Mouse (Mus musculus): Measurements from ENCODE around the gene Pdzd2. TPM values are rescaled to one million over a fixed set of nuclear protein-coding genes. Genes with fewer than 3 reads are reported as not detected.

Pdzd2 gene
- polyA plus RNA-seq, 1 experiment from 2014 or later, result 27.0 TPM

DNA sequence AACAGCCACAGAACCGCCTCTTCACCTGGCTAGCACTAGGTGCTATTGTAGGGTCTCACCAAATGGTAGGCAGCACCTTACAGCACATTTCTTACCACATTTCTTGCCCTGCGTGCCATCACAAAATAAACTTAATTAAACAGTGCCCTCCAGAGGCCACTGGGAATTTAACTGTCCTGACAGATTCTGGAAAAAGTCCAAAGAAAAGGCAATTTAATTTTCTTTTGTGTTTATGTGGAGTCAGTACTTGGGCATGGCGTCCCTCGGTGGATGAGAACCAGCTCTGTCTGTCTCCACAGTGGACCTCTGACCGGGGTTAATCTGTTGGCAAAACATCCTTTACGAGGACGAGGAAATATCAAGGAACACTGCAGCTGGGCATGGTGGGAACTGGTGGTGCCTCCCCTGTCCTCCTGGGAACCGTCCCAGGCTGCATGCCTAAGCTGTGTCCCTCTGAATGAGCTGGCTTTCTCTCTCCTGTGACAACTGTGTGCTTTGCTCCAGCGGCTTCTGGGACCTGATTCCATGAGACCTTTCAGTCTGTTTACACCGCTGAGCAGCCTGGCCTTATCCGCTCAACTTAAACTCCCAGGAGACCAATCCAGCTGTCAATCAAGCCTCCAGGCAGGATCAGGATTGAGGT is 162.5 kb downstream of the Pdzd2 start:
- peak overlapping the region; percentile 16; the same call in 1 of the 2 replicates for H3K4me3 ChIP-seq (replicated peaks; ENCODE audit: low read length)
- H3K27ac ChIP-seq (ENCODE audit: low read length), result peak overlapping the region; percentile 24; the same call in 1 of the 2 replicates
- peak; percentile 56; the same call in 1 of the 2 replicates for ATAC-seq (ENCODE audit: insufficient read depth, low FRiP score)
- no peaks in the 10 kb centered on the region for H3K9me3 ChIP-seq (replicated peaks; ENCODE audit: control insufficient read depth, low read length)
- peaks cover 5% of the 10 kb centered on the region for H3K4me1 ChIP-seq (ENCODE audit: control insufficient read depth, insufficient read depth, low read length)
- no peaks in the 10 kb centered on the region for H3K27me3 ChIP-seq (ENCODE audit: control insufficient read depth, insufficient read depth, low read length)
- H3K36me3 ChIP-seq (ENCODE audit: control insufficient read depth, insufficient read depth, low read length), result no peaks in the 10 kb centered on the region
- H3K4me2 ChIP-seq (ENCODE audit: low read depth, low read length), result peak overlapping the region; percentile 45
- 13% methylated on average over 11 of the region's 11 CpGs for WGBS
- H3K9ac ChIP-seq (ENCODE audit: low read length), result peak overlapping the region; percentile 6; the same call in 1 of the 2 replicates

DNA sequence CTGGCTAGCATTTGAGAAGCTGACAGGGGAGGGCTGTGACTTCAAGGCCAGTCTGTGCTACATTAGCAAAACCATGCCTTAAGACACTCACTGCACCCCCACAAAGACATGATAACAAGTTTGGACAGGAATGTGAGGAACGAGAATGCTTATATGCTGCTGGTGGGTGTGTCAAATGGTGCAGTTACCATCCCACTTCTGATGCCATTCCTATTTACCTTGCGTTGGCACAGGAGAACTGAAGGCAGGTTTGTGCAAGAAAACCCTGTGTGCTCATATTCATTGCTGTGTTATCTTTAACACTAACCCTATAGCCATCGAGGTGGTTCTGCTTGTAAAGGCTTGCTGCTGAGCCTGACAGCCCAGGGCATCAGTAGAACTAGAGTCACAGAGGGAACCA is 166.1 kb downstream of the Pdzd2 start:
- 62% methylated on average over 3 of the region's 3 CpGs for WGBS
- H3K27ac ChIP-seq (ENCODE audit: low read length), result peak overlapping the region; percentile 49

DNA sequence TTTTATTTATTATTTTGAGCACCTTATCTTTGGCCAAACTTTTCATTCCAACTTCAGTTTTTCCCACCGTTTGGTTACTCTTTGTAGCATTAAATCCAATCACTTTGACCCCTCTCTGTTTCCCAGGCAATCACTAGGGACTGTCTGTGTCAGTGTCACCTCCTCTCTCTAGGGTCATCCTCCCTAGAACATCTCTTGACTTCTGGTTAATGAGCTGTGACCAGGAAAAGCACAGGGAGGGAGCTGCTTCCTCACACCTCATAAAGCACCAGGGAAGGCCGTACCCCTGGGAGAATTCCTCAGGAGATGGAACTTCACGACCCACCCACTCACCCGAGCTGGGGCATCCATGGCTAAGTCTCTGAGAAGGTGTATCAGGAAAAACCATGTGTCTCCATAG is 168.6 kb downstream of the Pdzd2 start:
- Histone ChIP-seq H3K9ac (ENCODE audit: low read length) (no peak overlapping the region), H3K9me3 (replicated peaks; ENCODE audit: control insufficient read depth, low read length) (no peaks in the 10 kb centered on the region), H3K4me1 (ENCODE audit: control insufficient read depth, insufficient read depth, low read length) (no peaks in the 10 kb centered on the region), H3K4me2 (ENCODE audit: low read depth, low read length) (no peak overlapping the region), H3K27me3 (ENCODE audit: control insufficient read depth, insufficient read depth, low read length) (no peaks in the 10 kb centered on the region), H3K4me3 (replicated peaks; ENCODE audit: low read length) (no peak overlapping the region), H3K27ac (ENCODE audit: low read length) (no peak overlapping the region), H3K36me3 (ENCODE audit: control insufficient read depth, insufficient read depth, low read length) (no peaks in the 10 kb centered on the region)
- 69% methylated on average over 4 of the region's 4 CpGs for WGBS
- ATAC-seq (ENCODE audit: insufficient read depth, low FRiP score), result no peak

More for the DNA sequence above, 166.1 kb downstream of the Pdzd2 start:
- no peak overlapping the region for H3K9ac ChIP-seq (ENCODE audit: low read length)
- H3K36me3 ChIP-seq (ENCODE audit: control insufficient read depth, insufficient read depth, low read length), result no peaks in the 10 kb centered on the region
- peaks cover 5% of the 10 kb centered on the region for H3K4me1 ChIP-seq (ENCODE audit: control insufficient read depth, insufficient read depth, low read length)
- ATAC-seq (ENCODE audit: insufficient read depth, low FRiP score), result peak; percentile 57; the same call in 1 of the 2 replicates
- H3K9me3 ChIP-seq (replicated peaks; ENCODE audit: control insufficient read depth, low read length), result no peaks in the 10 kb centered on the region
- no peaks in the 10 kb centered on the region for H3K27me3 ChIP-seq (ENCODE audit: control insufficient read depth, insufficient read depth, low read length)
- no peak overlapping the region for H3K4me2 ChIP-seq (ENCODE audit: low read depth, low read length)
- no peak overlapping the region for H3K4me3 ChIP-seq (replicated peaks; ENCODE audit: low read length)

DNA sequence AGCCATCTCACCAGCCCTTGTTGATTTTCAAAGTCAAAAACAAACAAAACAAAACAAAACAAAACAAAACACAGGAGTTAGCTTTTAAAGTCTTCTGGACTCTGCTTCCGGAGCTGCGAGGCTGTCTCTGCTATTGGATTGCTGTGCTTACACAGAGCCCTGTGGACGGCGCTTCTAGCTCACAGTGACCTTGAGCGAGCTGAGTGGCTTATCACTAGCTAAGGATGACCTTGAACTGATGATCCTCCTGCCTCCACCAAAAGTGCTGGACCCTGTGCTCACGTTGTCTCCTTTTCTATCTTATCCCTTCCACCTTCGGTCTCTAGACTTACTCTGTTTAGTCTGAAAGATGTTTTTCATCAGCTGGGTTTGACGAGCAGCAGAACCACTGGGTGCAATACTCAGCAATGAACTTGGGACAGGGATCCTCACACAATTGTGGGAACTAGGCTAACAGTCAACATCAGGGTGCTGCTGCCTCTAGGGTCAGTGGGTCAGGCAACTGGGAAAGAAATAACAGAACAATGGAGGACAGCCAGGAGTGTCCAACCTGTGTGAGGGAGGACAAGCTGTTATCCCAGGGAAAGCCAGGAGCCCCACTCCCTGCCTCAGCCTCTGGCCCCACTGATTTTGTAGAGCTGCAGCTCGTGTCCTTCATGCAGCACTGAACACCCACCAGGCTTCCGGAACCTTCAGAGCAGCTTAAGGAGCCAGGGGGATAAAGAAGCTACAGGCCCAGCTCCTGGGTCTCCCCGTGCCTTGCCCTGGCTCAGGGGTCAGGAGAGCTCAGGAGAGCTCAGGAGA is 172.9 kb downstream of the Pdzd2 start:
- no peak overlapping the region for H3K4me2 ChIP-seq (ENCODE audit: low read depth, low read length)
- H3K27me3 ChIP-seq (ENCODE audit: control insufficient read depth, insufficient read depth, low read length), result no peaks in the 10 kb centered on the region
- no peaks in the 10 kb centered on the region for H3K36me3 ChIP-seq (ENCODE audit: control insufficient read depth, insufficient read depth, low read length)
- WGBS, result 72% methylated on average over 11 of the region's 11 CpGs
- 0 out of 2 replicates have a peak, but pooled peaks have one; percentile 29 for ATAC-seq (ENCODE audit: insufficient read depth, low FRiP score)
- no peak overlapping the region for H3K27ac ChIP-seq (ENCODE audit: low read length)
- H3K9me3 ChIP-seq (replicated peaks; ENCODE audit: control insufficient read depth, low read length), result no peaks in the 10 kb centered on the region
- H3K4me1 ChIP-seq (ENCODE audit: control insufficient read depth, insufficient read depth, low read length), result no peaks in the 10 kb centered on the region
- no peak overlapping the region for H3K4me3 ChIP-seq (replicated peaks; ENCODE audit: low read length)
- H3K9ac ChIP-seq (ENCODE audit: low read length), result no peak overlapping the region

DNA sequence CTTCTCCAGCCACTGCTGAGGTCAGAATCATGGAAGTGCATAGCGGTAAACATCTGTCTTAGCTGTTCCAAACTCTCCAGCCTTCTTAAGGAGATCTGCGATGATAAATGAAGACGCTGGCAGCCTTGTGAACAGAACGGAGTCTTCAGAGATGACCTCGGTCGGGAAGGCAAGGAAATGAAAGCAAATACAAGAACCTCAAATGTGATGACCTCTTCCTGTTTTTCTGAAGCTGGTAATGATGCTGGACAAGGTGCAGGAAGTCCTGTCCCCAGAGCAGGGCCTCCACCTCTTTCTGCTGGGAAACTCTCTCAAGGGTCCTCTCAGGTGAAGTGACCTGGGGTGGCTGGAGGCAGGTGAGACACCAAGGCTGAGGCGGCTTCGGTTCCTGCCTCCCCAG is 174.4 kb downstream of the Pdzd2 start:
- Histone ChIP-seq H3K27ac (ENCODE audit: low read length) (no peak overlapping the region), H3K9me3 (replicated peaks; ENCODE audit: control insufficient read depth, low read length) (no peaks in the 10 kb centered on the region), H3K4me1 (ENCODE audit: control insufficient read depth, insufficient read depth, low read length) (peaks cover 9% of the 10 kb centered on the region), H3K4me2 (ENCODE audit: low read depth, low read length) (no peak overlapping the region), H3K9ac (ENCODE audit: low read length) (no peak overlapping the region), H3K4me3 (replicated peaks; ENCODE audit: low read length) (no peak overlapping the region), H3K27me3 (ENCODE audit: control insufficient read depth, insufficient read depth, low read length) (no peaks in the 10 kb centered on the region), H3K36me3 (ENCODE audit: control insufficient read depth, insufficient read depth, low read length) (no peaks in the 10 kb centered on the region)
- 38% methylated on average over 8 of the region's 8 CpGs for WGBS
- ATAC-seq (ENCODE audit: insufficient read depth, low FRiP score), result no peak

DNA sequence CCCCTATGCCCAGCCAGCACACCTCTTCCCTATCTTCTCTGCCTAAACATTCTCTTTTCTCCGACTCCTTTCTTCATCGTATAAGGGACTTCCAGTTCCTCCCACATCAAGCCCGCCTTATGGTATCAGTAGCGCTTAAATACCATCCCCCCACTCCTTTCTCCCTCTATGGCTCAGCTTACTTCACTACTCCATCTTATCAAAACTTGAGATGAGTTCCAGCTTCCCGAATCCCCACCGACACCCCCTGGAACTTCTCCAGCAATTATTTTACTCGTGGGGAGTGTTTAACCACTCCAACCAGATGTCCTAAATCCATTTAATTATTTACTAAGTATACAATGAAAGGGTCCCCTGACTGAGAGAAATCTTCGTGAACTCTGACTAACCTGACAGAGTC is 179.2 kb downstream of the Pdzd2 start:
- no peaks in the 10 kb centered on the region for H3K36me3 ChIP-seq (ENCODE audit: control insufficient read depth, insufficient read depth, low read length)
- no peaks in the 10 kb centered on the region for H3K9me3 ChIP-seq (replicated peaks; ENCODE audit: control insufficient read depth, low read length)
- ATAC-seq (ENCODE audit: insufficient read depth, low FRiP score), result peak; percentile 27; the same call in 1 of the 2 replicates
- H3K4me3 ChIP-seq (replicated peaks; ENCODE audit: low read length), result no peak overlapping the region
- WGBS, result 12% methylated on average over 8 of the region's 8 CpGs
- no peak overlapping the region for H3K9ac ChIP-seq (ENCODE audit: low read length)
- H3K4me2 ChIP-seq (ENCODE audit: low read depth, low read length), result 0 out of 2 replicates have a peak overlapping the region, but pooled peaks have one; percentile 7
- no peaks in the 10 kb centered on the region for H3K27me3 ChIP-seq (ENCODE audit: control insufficient read depth, insufficient read depth, low read length)
- no peak overlapping the region for H3K27ac ChIP-seq (ENCODE audit: low read length)
- H3K4me1 ChIP-seq (ENCODE audit: control insufficient read depth, insufficient read depth, low read length), result peaks cover 11% of the 10 kb centered on the region

DNA sequence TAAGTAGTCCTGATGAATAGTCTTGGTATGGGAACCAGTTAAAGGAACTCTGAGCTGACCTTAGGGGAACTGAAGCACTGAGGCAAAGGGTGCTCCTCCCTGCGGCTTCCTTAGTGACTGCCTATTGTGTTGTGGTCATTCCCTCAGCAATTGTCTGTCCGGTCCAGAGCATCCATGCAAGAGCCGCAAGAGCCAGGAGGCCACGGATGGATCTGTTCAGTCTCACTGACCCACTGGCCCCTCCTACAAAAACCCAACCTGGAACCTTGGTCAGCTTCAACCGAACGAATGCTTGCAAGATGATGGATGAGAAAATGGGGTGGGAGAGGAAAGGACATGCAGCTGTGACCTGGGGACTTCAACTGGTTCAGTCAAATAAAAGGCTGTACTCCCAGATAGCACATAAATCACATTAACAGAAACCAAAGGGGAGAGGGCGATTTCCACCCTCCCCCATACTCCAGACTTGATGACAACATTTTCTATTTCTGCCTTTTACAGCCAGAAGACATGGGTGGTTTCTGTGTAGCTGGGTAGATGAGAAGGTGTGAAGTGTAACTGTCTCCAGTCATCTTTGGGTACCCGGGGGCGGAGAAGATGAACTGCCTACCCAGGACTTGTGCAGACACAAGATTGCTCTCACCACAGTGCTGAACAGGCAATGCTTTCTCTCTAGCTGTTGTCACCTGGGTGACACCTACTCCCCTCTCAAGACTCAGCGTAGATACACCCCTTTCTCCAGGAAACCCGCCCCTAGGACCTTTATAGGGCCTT is 181.9 kb downstream of the Pdzd2 start:
- Histone ChIP-seq H3K9ac (ENCODE audit: low read length) (no peak overlapping the region), H3K4me3 (replicated peaks; ENCODE audit: low read length) (no peak overlapping the region), H3K27ac (ENCODE audit: low read length) (no peak overlapping the region), H3K9me3 (replicated peaks; ENCODE audit: control insufficient read depth, low read length) (no peaks in the 10 kb centered on the region), H3K4me2 (ENCODE audit: low read depth, low read length) (no peak overlapping the region), H3K36me3 (ENCODE audit: control insufficient read depth, insufficient read depth, low read length) (no peaks in the 10 kb centered on the region), H3K4me1 (ENCODE audit: control insufficient read depth, insufficient read depth, low read length) (peaks cover 12% of the 10 kb centered on the region), H3K27me3 (ENCODE audit: control insufficient read depth, insufficient read depth, low read length) (no peaks in the 10 kb centered on the region)
- WGBS, result 75% methylated on average over 11 of the region's 11 CpGs
- no peak for ATAC-seq (ENCODE audit: insufficient read depth, low FRiP score)

DNA sequence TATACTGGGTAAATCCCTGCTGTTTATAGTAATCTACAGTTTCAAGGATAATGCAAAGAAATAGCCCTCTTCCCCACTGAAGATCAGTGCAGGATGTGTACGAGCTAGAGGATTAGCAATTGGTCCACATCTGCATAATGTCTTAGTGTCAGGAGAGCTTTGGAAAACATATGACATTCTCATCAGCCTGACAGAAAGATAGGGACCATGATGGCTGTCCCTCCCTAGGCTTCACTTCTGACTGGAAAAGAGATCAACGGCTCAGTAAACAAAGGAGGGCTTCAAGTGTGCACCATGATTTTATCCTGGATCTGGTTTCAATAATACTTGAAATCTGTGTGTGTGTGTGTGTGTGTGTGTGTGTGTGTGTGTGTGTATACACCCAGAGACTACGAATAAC is 186.5 kb downstream of the Pdzd2 start:
- WGBS, result 35% methylated on average over 3 of the region's 3 CpGs
- H3K27ac ChIP-seq (ENCODE audit: low read length), result no peak overlapping the region
- no peaks in the 10 kb centered on the region for H3K27me3 ChIP-seq (ENCODE audit: control insufficient read depth, insufficient read depth, low read length)
- no peak for ATAC-seq (ENCODE audit: insufficient read depth, low FRiP score)
- H3K36me3 ChIP-seq (ENCODE audit: control insufficient read depth, insufficient read depth, low read length), result no peaks in the 10 kb centered on the region
- no peak overlapping the region for H3K4me2 ChIP-seq (ENCODE audit: low read depth, low read length)
- H3K4me1 ChIP-seq (ENCODE audit: control insufficient read depth, insufficient read depth, low read length), result peaks cover 21% of the 10 kb centered on the region
- H3K9ac ChIP-seq (ENCODE audit: low read length), result no peak overlapping the region
- no peaks in the 10 kb centered on the region for H3K9me3 ChIP-seq (replicated peaks; ENCODE audit: control insufficient read depth, low read length)
- H3K4me3 ChIP-seq (replicated peaks; ENCODE audit: low read length), result no peak overlapping the region

All from stomach, embryonic 16.5 days (tissue).